Comparison of ENCODE assay signal across 8 mouse cellular contexts in genomic region chr14:40979002-40979401, GRCm38 (mm10). TPM values are rescaled to one million over a fixed set of nuclear protein-coding genes. Genes with fewer than 3 reads are reported as not detected.
DNase-seq lines count a peak whose midpoint lies in the region; ATAC-seq lines count a peak whose summit lies in the region.
"Had no signal": no experiment of that assay in that cellular context is flagged by ENCODE, and none has a peak within 500 bp of the region (broad histone marks: within the 10 kb centered on the region; RNA-seq: fewer than 3 reads in every experiment).

No protein-coding gene starts in this region.

- H3K27me3 ChIP-seq in forebrain, embryonic 15.5 days, result no peaks in the 10 kb centered on the region
- no peaks in the 10 kb centered on the region for H3K27me3 ChIP-seq in stomach, embryonic 16.5 days (ENCODE audit: control insufficient read depth, insufficient read depth, low read length)

- 46% methylated on average over 4 of the region's 4 CpGs for WGBS in forebrain, embryonic 15.5 days
- 46% methylated on average over 4 of the region's 4 CpGs for WGBS in stomach, embryonic 16.5 days

- H3K36me3 ChIP-seq in forebrain, embryonic 15.5 days, result no peaks in the 10 kb centered on the region
- H3K36me3 ChIP-seq in stomach, embryonic 16.5 days (ENCODE audit: control insufficient read depth, insufficient read depth, low read length), result no peaks in the 10 kb centered on the region
- H3K36me3 ChIP-seq: embryonic facial prominence, embryonic 13.5 days had no signal

- DNase-seq in left cerebral cortex, postnatal 14 days (ENCODE audit: low spot score in 2 of 2), result peak; percentile 33 to 52
- DNase-seq in left cerebral cortex, adult 8-10 months (ENCODE audit: low spot score in 2 of 2), result no peak
- DNase-seq in adrenal gland, postnatal 14 days, result peak; percentile 69
- peak; percentile 84 for DNase-seq in kidney, adult 9 months
- DNase-seq in lung, postnatal 10 days, result peak; percentile 83

- no peaks in the 10 kb centered on the region for H3K9me3 ChIP-seq in forebrain, embryonic 15.5 days
- no peaks in the 10 kb centered on the region for H3K9me3 ChIP-seq in stomach, embryonic 16.5 days (replicated peaks; ENCODE audit: control insufficient read depth, low read length)
- H3K9me3 ChIP-seq: embryonic facial prominence, embryonic 13.5 days had no signal

- no peak overlapping the region for H3K4me3 ChIP-seq in forebrain, embryonic 15.5 days
- no peak overlapping the region for H3K4me3 ChIP-seq in stomach, embryonic 16.5 days (replicated peaks; ENCODE audit: low read length)
- H3K4me3 ChIP-seq: embryonic facial prominence, embryonic 13.5 days had no signal

- 0 out of 2 replicates have a peak, but pooled peaks have one; percentile 51 for ATAC-seq in forebrain, embryonic 15.5 days (replicated peaks)
- ATAC-seq in stomach, embryonic 16.5 days (ENCODE audit: insufficient read depth, low FRiP score), result peak; percentile 87; the same call in 1 of the 2 replicates

- H3K27ac ChIP-seq in forebrain, embryonic 15.5 days (replicated peaks), result no peak overlapping the region
- H3K27ac ChIP-seq in stomach, embryonic 16.5 days (ENCODE audit: low read length), result no peak overlapping the region

- no peaks in the 10 kb centered on the region for H3K4me1 ChIP-seq in forebrain, embryonic 15.5 days
- H3K4me1 ChIP-seq in stomach, embryonic 16.5 days (ENCODE audit: control insufficient read depth, insufficient read depth, low read length), result no peaks in the 10 kb centered on the region

- no peak overlapping the region for H3K9ac ChIP-seq in forebrain, embryonic 15.5 days (replicated peaks)
- H3K9ac ChIP-seq in stomach, embryonic 16.5 days (ENCODE audit: low read length), result no peak overlapping the region

- intact Hi-C loops in left cerebral cortex, postnatal 14 days (cut with DNase I), result loop anchor here (2.0 kb wide), 1 partner anchor 56 kb away; no protein-coding TSS in a partner anchor

- no peak overlapping the region for H3K4me2 ChIP-seq in forebrain, embryonic 15.5 days (replicated peaks)
- no peak overlapping the region for H3K4me2 ChIP-seq in stomach, embryonic 16.5 days (ENCODE audit: low read depth, low read length)
- H3K4me2 ChIP-seq: embryonic facial prominence, embryonic 13.5 days had no signal

RNA-seq across cellular contexts. Expression of gene Tspan14, which starts 12.4 kb away (rescaled TPM):
- 10 to 100 TPM; 57.8 to 70.3 TPM for total RNA-seq in left cerebral cortex, postnatal 14 days (2021)
- total RNA-seq in left cerebral cortex, adult 8-10 months (2022), result 10 to 100 TPM; 37.0 to 49.9 (median 44.1) TPM
- total RNA-seq in adrenal gland, postnatal 14 days (2021), result 43.8 and 47.6 TPM in 2 replicates
- 97.5 and 98.3 TPM in 2 replicates for polyA plus RNA-seq in forebrain, embryonic 15.5 days (2015; fragmentation: Nextera tagmentation; extraction: Ambion mirVana)
- polyA plus RNA-seq in stomach, embryonic 16.5 days (2015; fragmentation: Nextera tagmentation; extraction: Ambion mirVana), result 77.3 and 88.1 TPM in 2 replicates

RNA-seq across cellular contexts. Expression of gene Fam213a, which starts 34.6 kb away (rescaled TPM):
- 100 to 1,000 TPM; 103 to 105 TPM for total RNA-seq in left cerebral cortex, postnatal 14 days (2021)
- total RNA-seq in left cerebral cortex, adult 8-10 months (2022), result 100 to 1,000 TPM; 121 to 133 (median 125) TPM
- 179 and 192 TPM in 2 replicates for total RNA-seq in adrenal gland, postnatal 14 days (2021)
- polyA plus RNA-seq in forebrain, embryonic 15.5 days (2015; fragmentation: Nextera tagmentation; extraction: Ambion mirVana), result 75.1 and 76.2 TPM in 2 replicates
- 42.4 and 45.1 TPM in 2 replicates for polyA plus RNA-seq in stomach, embryonic 16.5 days (2015; fragmentation: Nextera tagmentation; extraction: Ambion mirVana)

Comparison
In these comparisons a context has a peak if more than half of its experiments do, and no peak if none do; other contexts are left out.
1. DNase-seq: peak in left cerebral cortex, postnatal 14 days (2 of 2), adrenal gland, postnatal 14 days (single experiment), kidney, adult 9 months (single experiment) and lung, postnatal 10 days (single experiment); none in left cerebral cortex, adult 8-10 months (0 of 2).